Mouse (Mus musculus) CH12.LX (cell line): Measurements from ENCODE around the gene Elavl3. TPM values are rescaled to one million over a fixed set of nuclear protein-coding genes. Genes with fewer than 3 reads are reported as not detected.

ENCODE experiments used
- DNase-seq: peaks from one replicate; pipeline ENCODE4 v3.0.0-alpha.2; 2013; ENCODE audit errors: extremely low read depth
- H3K27ac ChIP-seq: 2 replicates; pipeline ENCODE4 v1.5.1; 2012; ENCODE audit warnings: low read depth, mild to moderate bottlenecking, control low read depth, moderate library complexity; ENCODE audit not compliant: insufficient read depth
- H3K27me3 ChIP-seq: replicated peaks from 2 replicates; pipeline ENCODE3; 2012; ENCODE audit warnings: inconsistent platforms
- H3K36me3 ChIP-seq, 2 experiments: replicated peaks in 1 of 2; 2 replicates each; pipeline versions ENCODE3 to v1.6.1; 2012; ENCODE audit warnings: inconsistent platforms in 1 of 2, low read length in 1 of 2, mild to moderate bottlenecking in 1 of 2, mixed read lengths in 1 of 2, moderate library complexity in 1 of 2; ENCODE audit not compliant: control insufficient read depth in 1 of 2, insufficient read depth in 1 of 2
- H3K4me1 ChIP-seq, 2 experiments: 2 replicates each; pipeline ENCODE4 v1.6.1; 2012; ENCODE audit warnings: inconsistent platforms in 1 of 2, moderate library complexity in 1 of 2; ENCODE audit not compliant: insufficient read depth in 2 of 2, control insufficient read depth in 1 of 2
- H3K4me2 ChIP-seq: 2 replicates; pipeline ENCODE4 v1.6.1; 2012; ENCODE audit warnings: low read depth, mild to moderate bottlenecking, control low read depth; ENCODE audit not compliant: poor library complexity, insufficient read depth, severe bottlenecking
- H3K4me3 ChIP-seq, 3 experiments: fragments of 150-350 bp in 1 of 3; sonication (generic) in 1 of 3; replicated peaks in 1 of 3; 2 replicates each; pipeline versions ENCODE3 to v1.5.1; 2011 to 2012; ENCODE audit warnings: low read depth in 2 of 3, low read length in 2 of 3, mild to moderate bottlenecking in 2 of 3, moderate library complexity in 2 of 3, control low read depth in 1 of 3, improper control_type of control experiment in 1 of 3, inconsistent platforms in 1 of 3, mixed read lengths in 1 of 3; ENCODE audit not compliant: poor library complexity in 1 of 3
- H3K79me2 ChIP-seq: replicated peaks from 2 replicates; pipeline ENCODE4 v1.6.1; 2012; ENCODE audit warnings: mild to moderate bottlenecking, moderate library complexity; ENCODE audit not compliant: control insufficient read depth, poor library complexity, insufficient read depth, severe bottlenecking; ENCODE audit errors: extremely low read depth
- H3K9ac ChIP-seq: 2 replicates; pipeline ENCODE4 v1.6.1; 2012; ENCODE audit warnings: low read depth, mild to moderate bottlenecking, control low read depth, moderate library complexity; ENCODE audit not compliant: insufficient read depth
- H3K9me3 ChIP-seq: replicated peaks from 2 replicates; pipeline ENCODE3; 2012; ENCODE audit warnings: low read length, inconsistent platforms, mixed read lengths
- BHLHE40 ChIP-seq: IDR thresholded peaks from 2 replicates; pipeline ENCODE4 v1.6.1; 2011; ENCODE audit warnings: mild to moderate bottlenecking, low read depth, low read length, improper control_type of control experiment
- CHD1 ChIP-seq: IDR thresholded peaks from 2 replicates; pipeline ENCODE4 v1.6.1; 2012; ENCODE audit warnings: low read depth, low read length, improper control_type of control experiment, inconsistent platforms
- ELF1 ChIP-seq: IDR thresholded peaks from 2 replicates; pipeline ENCODE4 v1.6.1; 2014; ENCODE audit warnings: low read depth, mild to moderate bottlenecking, inconsistent platforms, low read length, improper control_type of control experiment
- EP300 ChIP-seq: IDR thresholded peaks from 2 replicates; pipeline ENCODE4 v1.6.1; 2011; ENCODE audit warnings: low read length, improper control_type of control experiment
- ETS1 ChIP-seq: conservative IDR thresholded peaks from 2 replicates; pipeline ENCODE4 v1.6.1; 2012; ENCODE audit warnings: low read depth, mild to moderate bottlenecking, inconsistent platforms, low read length, improper control_type of control experiment, moderate library complexity
- HCFC1 ChIP-seq: IDR thresholded peaks from 2 replicates; pipeline ENCODE4 v1.6.1; 2012; ENCODE audit warnings: low read depth, mild to moderate bottlenecking, inconsistent platforms, low read length, improper control_type of control experiment
- JUN ChIP-seq: IDR thresholded peaks from 2 replicates; pipeline ENCODE4 v1.6.1; 2011; ENCODE audit warnings: low read depth, mild to moderate bottlenecking, low read length, improper control_type of control experiment, moderate library complexity; ENCODE audit not compliant: insufficient read depth
- JUND ChIP-seq: conservative IDR thresholded peaks from 2 replicates; pipeline ENCODE4 v1.6.1; 2011; ENCODE audit warnings: low read depth, low read length, improper control_type of control experiment
- MAFK ChIP-seq: IDR thresholded peaks from 2 replicates; pipeline ENCODE4 v1.6.1; 2011; ENCODE audit warnings: low read length, improper control_type of control experiment; ENCODE audit not compliant: insufficient replicate concordance
- MAX ChIP-seq: IDR thresholded peaks from 2 replicates; pipeline ENCODE4 v1.6.1; 2011; ENCODE audit warnings: low read length, improper control_type of control experiment
- MAZ ChIP-seq: IDR thresholded peaks from 2 replicates; pipeline ENCODE4 v1.6.1; 2012; ENCODE audit warnings: low read depth, mild to moderate bottlenecking, inconsistent platforms, low read length, improper control_type of control experiment, moderate library complexity
- MEF2A ChIP-seq: IDR thresholded peaks from 2 replicates; pipeline ENCODE4 v1.6.1; 2014; ENCODE audit warnings: low read depth, mild to moderate bottlenecking, inconsistent platforms, low read length, improper control_type of control experiment, borderline replicate concordance
- MYC ChIP-seq: IDR thresholded peaks from 2 replicates; pipeline ENCODE4 v1.6.1; 2011; ENCODE audit warnings: low read depth, mild to moderate bottlenecking, improper control_type of control experiment, low read length
- NRF1 ChIP-seq: IDR thresholded peaks from 2 replicates; pipeline ENCODE4 v1.6.1; 2014; ENCODE audit warnings: low read depth, mild to moderate bottlenecking, inconsistent platforms, low read length, improper control_type of control experiment, moderate library complexity
- PAX5 ChIP-seq: IDR thresholded peaks from 2 replicates; pipeline ENCODE4 v1.6.1; 2012; ENCODE audit warnings: low read length, inconsistent platforms, mixed read lengths
- POLR2A ChIP-seq: IDR thresholded peaks from 2 replicates; pipeline ENCODE4 v1.6.1; 2011; ENCODE audit warnings: low read depth, mild to moderate bottlenecking, improper control_type of control experiment, low read length
- SMC3 ChIP-seq: IDR thresholded peaks from 2 replicates; pipeline ENCODE4 v1.6.1; 2011; ENCODE audit warnings: low read depth, low read length, improper control_type of control experiment
- dilution Hi-C: fragments of 300-500 bp; cut with MboI; formaldehyde crosslinking; loops from 2 replicates; pipeline ENCODE4 v1.14.3; 2020; ENCODE audit warnings: low sequenced_read_pairs; ENCODE audit not compliant: extremely low pct_unique_long_range_greater_than_20kb, extremely low pct_ligation_motif_present
- in situ Hi-C: fragments of 300-500 bp; cut with MboI; formaldehyde crosslinking; loops from 3 replicates; pipeline ENCODE4 v1.14.3; 2019; ENCODE audit warnings: low sequenced_read_pairs, low pct_ligation_motif_present, low pct_unique_long_range_greater_than_20kb, mixed read lengths
- polyA plus RNA-seq: library from polyadenylated mRNA; unstranded; fragments of >175 nt; gene quantifications from 2 replicates; pipeline ENCODE4 v1.2.1, GENCODE M21; 2012; ENCODE audit warnings: low read depth; ENCODE audit not compliant: insufficient read length
- total RNA-seq, 2 experiments: library from RNA; depleted of rRNA; stranded (reverse); fragments of 300-350 nt in 1 of 2; fragments of >200 nt in 1 of 2; gene quantifications; 2 replicates each; pipeline ENCODE4 v1.2.3; 2012 to 2014

The Elavl3 gene
- total and polyA plus RNA-seq, 3 experiments = 0.04 to 0.06 TPM; not detected in 1

DNA sequence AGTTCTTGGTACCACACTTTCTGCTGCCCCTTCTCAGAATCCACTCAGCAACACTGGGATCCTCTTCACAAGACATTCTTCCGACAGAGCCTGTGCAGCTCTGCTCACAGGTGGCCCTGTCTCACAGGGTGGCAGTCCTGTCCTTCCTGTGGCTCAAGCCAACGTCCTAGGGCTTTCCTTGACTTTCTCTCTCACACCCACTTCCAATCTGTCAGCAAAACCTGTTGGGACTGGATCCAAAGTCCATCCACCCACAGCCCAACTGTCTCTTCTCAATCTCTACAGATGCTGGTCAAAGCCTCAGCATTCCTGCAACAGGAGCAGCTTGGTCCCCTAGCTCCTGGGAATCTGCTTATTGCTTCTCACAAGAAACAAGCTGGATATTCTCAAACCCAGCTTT lies 9.5 kb upstream of the Elavl3 start:
- H3K4me2 ChIP-seq = no peak overlapping the region
- H3K4me1 ChIP-seq = no peaks in the 10 kb centered on the region
- in situ Hi-C loops = no loop called here
- no peak for TF ChIP-seq MEF2A
- H3K27me3 ChIP-seq = no peaks in the 10 kb centered on the region
- no peaks in the 10 kb centered on the region for H3K9me3 ChIP-seq
- no peak overlapping the region for H3K9ac ChIP-seq
- H3K79me2 ChIP-seq = no peaks in the 10 kb centered on the region
- dilution Hi-C loops = no loop called here
- H3K36me3 ChIP-seq = peaks cover 50 to 89% of the 10 kb centered on the region in 2 experiments
- DNase-seq = no peak
- no peak overlapping the region for H3K4me3 ChIP-seq
- no peak overlapping the region for H3K27ac ChIP-seq

DNA sequence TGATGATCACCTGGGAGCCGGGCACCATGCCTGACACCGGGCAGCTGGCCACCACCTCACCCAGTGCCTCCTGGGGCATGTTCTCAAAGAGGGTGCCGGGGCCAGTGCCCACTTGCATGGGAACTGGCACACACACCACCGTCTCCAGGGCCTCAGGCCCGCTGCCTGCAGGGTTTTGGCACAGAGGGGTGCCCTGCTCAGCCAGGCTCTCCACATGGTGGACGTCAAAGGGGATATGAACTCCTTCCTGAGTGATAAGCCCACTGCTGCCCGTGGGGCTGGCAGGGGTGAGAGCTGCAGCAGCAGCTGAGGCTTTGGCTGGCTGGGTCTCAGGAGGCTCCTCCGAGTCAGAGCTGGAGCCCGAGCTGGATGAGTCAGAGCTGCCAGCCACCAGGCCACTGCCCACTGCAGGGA lies 6.2 kb upstream of the Elavl3 start:
- H3K9ac ChIP-seq = no peak overlapping the region
- H3K27me3 ChIP-seq = no peaks in the 10 kb centered on the region
- H3K36me3 ChIP-seq = peaks cover 42 to 77% of the 10 kb centered on the region in 2 experiments
- in situ Hi-C loops = no loop called here
- TF ChIP-seq NRF1 = no peak
- TF ChIP-seq MAX = no peak
- no peak for TF ChIP-seq CHD1
- TF ChIP-seq JUND = no peak
- TF ChIP-seq MYC = no peak
- no peak for TF ChIP-seq MAFK
- no peak for TF ChIP-seq SMC3
- TF ChIP-seq POLR2A = no peak
- no peak for TF ChIP-seq BHLHE40
- TF ChIP-seq EP300 = no peak
- no peak for TF ChIP-seq MEF2A
- no peak for TF ChIP-seq ELF1
- TF ChIP-seq ETS1 = no peak
- no peak for TF ChIP-seq PAX5
- TF ChIP-seq HCFC1 = no peak
- TF ChIP-seq JUN = no peak
- TF ChIP-seq MAZ = no peak
- no peaks in the 10 kb centered on the region for H3K79me2 ChIP-seq
- no peak overlapping the region for H3K4me2 ChIP-seq
- H3K27ac ChIP-seq = no peak overlapping the region
- H3K4me1 ChIP-seq = no peaks in the 10 kb centered on the region
- H3K9me3 ChIP-seq = no peaks in the 10 kb centered on the region
- dilution Hi-C loops = no loop called here
- DNase-seq = no peak
- H3K4me3 ChIP-seq = no peak overlapping the region
